Mouse (Mus musculus) large intestine, adult 2 months (tissue): ENCODE measurements around the gene Slc39a13. TPM values are rescaled to one million over a fixed set of nuclear protein-coding genes. Genes with fewer than 3 reads are reported as not detected.
"Not testable (repeated sequence)": the region's sequence is repeated elsewhere in the genome, so short reads cannot be mapped to it uniquely, and the experiment has no call there.

Experiments
- DNase-seq: peaks from one replicate; pipeline ENCODE4 v3.0.0-alpha.2; 2012; ENCODE audit warnings: low read depth, low spot score
- WGBS: fragments of 180-500 bp; shearing (Covaris S2); methylation state at CpG from one replicate; pipeline ENCODE4 v1.1.7; 2018; 5-methylcytosine and 5-hydroxymethylcytosine counted together
- polyA plus RNA-seq: library from polyadenylated mRNA; depleted of rRNA; stranded (reverse); fragments of >200 nt; gene quantifications from 2 replicates; pipeline ENCODE4 v1.2.3, GENCODE M21; 2012; rRNA removed

The Slc39a13 gene
- polyA plus RNA-seq, result 21.4 and 22.7 TPM in 2 replicates

- peak; percentile 73 for DNase-seq
- under 1% methylated on average over 63 of the region's 69 CpGs for WGBS
Observed at GRCm38 (mm10) chr2:91070076-91070800, at the start of gene Slc39a13. Gene Slc39a13, minus strand, starts transcription at chr2:91070417.

- DNase-seq, result no peak
- WGBS, result 82% methylated on average over 6 of the region's 6 CpGs
Observed at GRCm38 (mm10) chr2:91119551-91119950, 49.3 kb upstream of the Slc39a13 start.

DNA sequence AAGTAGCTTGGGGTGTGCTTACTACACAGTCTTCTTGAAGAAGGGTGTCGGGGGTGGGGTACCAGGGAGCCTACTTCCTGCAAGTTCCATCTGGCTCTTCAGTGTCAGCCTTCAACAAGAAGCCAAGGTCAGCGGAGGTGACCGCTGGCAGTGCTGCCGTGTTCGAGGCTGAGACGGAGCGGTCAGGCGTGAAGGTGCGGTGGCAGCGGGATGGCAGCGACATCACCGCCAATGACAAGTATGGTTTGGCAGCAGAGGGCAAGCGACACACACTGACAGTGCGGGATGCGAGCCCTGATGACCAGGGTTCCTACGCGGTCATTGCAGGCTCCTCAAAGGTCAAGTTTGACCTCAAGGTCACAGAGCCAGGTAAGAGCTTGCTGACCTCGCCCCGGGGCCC lies 48.8 kb upstream of the Slc39a13 start:
- 90% methylated on average over 19 of the region's 19 CpGs for WGBS
- no peak for DNase-seq

GRCm38 (mm10) chr2:91118647-91119046 lies 48.4 kb upstream of the Slc39a13 start:
- DNase-seq, result no peak
- WGBS, result 74% methylated on average over 1 of the region's 1 CpGs

DNA sequence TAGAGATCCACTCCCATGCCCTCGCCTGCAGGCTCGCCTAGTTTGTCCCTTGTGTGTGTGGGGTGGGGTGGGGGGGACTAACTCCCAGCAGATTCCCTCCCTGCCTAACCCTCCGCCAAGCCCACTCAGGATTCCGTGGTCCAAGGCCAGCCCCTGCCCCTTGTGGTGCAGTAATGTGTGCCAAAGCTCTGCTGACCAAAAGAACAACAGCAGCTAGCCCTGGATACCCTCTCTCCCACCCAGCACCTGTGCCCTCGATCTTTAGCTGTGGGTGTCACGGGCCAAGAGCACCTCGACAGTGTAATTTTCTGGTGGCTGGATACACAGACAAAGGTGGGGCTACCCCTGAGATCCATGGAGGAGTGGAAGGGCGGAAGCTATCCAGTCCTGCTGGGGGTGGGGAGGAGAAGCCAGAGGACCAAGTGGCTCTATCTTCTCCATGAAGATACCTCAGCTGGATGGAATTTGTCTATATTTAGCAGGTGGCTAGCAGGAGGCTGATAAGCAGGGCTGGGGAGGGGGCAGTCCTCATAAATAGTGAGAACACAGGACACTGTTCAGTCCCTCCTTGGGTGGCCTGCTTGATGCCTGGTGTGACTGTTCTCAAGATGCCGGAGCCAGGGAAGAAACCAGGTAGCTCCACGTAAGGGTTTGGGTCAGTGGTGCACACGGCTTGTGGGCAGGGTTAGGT lies 47.5 kb upstream of the Slc39a13 start, which contains the start of gene Mybpc3:
Mybpc3 (plus strand) TSS at position 560 of the 691 bp plus-strand sequence.
- WGBS, result 68% methylated on average over 11 of the region's 11 CpGs
- no peak for DNase-seq

GRCm38 (mm10) chr2:91116842-91117241 lies 46.6 kb upstream of the Slc39a13 start:
- no peak for DNase-seq
- WGBS, result 83% methylated on average over 5 of the region's 5 CpGs

DNA sequence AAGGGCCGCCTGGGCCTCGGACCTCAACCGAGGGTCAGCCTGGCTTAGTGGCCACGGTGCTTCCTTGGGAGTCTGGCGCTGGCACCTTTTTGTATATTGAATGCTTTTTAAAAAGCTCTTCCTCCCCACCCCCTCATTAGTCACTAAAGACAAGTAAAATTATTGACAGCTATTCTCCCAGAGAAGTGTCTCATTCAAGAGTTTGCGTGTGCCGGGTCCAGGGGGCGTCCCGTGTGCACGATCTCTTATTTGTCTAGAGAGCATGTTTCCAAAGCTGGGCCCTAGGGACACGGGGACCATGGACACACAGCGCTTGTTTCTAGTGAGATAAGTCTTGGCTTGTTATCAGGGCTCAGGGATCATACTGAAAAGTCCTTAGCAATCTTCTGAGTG lies 45.4 kb upstream of the Slc39a13 start:
- WGBS, result 46% methylated on average over 12 of the region's 12 CpGs
- no peak for DNase-seq

GRCm38 (mm10) chr2:91114781-91115577 lies 44.8 kb upstream of the Slc39a13 start:
- 14% methylated on average over 42 of the region's 42 CpGs for WGBS
- DNase-seq, result peak; percentile 83

DNA sequence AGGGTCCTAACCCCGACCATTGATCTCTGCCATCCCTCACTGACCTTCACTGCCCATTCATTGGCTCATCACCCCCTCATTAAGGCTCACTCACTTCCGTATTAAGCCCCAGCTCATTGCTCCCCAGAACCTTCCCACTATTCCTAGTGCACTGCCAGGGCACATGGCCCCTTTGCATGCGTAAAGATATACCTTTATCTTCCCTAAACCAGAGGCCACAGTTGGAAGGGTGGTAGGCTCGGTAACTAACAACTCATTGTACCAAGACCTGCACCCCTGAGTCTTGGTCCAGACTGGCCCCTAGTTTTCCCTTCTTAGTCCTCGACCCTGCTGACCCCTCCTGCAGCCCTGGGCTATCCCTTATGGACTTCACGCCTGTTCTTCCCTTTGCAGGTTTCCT lies 43.6 kb upstream of the Slc39a13 start:
- WGBS, result 81% methylated on average over 6 of the region's 6 CpGs
- DNase-seq, result no peak

DNA sequence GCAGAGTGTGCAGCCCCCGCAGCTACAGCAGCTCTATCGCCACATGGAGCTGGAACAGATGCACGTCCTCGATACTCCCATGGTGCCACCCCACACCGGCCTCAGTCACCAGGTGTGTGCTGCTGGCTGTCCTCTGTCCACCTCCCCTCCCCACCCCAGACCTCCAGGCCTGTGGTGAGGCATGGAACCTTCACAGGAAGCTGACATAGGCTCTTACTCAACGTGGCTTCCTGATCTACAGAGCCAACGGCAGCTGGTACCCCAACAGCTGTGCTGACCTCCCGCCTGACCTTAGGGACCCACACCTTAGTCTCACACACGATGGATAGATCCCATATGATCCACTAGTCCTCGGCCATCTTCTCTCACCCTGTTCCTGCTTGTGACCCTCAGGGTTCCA lies 43.1 kb upstream of the Slc39a13 start:
- DNase-seq, result no peak
- WGBS, result 76% methylated on average over 10 of the region's 10 CpGs

- DNase-seq, result no peak
- WGBS, result 29% methylated on average over 4 of the region's 4 CpGs
Observed at GRCm38 (mm10) chr2:91112491-91112890, 42.3 kb upstream of the Slc39a13 start.

GRCm38 (mm10) chr2:91111832-91112231 lies 41.6 kb upstream of the Slc39a13 start:
- not testable (repeated sequence) for DNase-seq
- WGBS, result 84% methylated on average over 3 of the region's 3 CpGs

- 81% methylated on average over 6 of the region's 6 CpGs for WGBS
- DNase-seq, result no peak
Observed at GRCm38 (mm10) chr2:91110429-91110828, 40.2 kb upstream of the Slc39a13 start.

- WGBS, result 59% methylated on average over 5 of the region's 5 CpGs
- no peak for DNase-seq
Observed at GRCm38 (mm10) chr2:91109807-91110385, 39.7 kb upstream of the Slc39a13 start.

GRCm38 (mm10) chr2:91109241-91109640 lies 39.0 kb upstream of the Slc39a13 start:
- no peak for DNase-seq
- WGBS, result 60% methylated on average over 5 of the region's 5 CpGs

- no peak for DNase-seq
- WGBS, result 87% methylated on average over 3 of the region's 3 CpGs
Observed at GRCm38 (mm10) chr2:91108156-91108555, 37.9 kb upstream of the Slc39a13 start.

GRCm38 (mm10) chr2:91101124-91101740 lies 31.0 kb upstream of the Slc39a13 start:
- DNase-seq, result peak; percentile 60
- 4% methylated on average over 7 of the region's 7 CpGs for WGBS

GRCm38 (mm10) chr2:91098156-91098555 lies 27.9 kb upstream of the Slc39a13 start:
- 73% methylated on average over 2 of the region's 2 CpGs for whole genome bisulfite sequencing
- no peak for DNase-seq

DNA sequence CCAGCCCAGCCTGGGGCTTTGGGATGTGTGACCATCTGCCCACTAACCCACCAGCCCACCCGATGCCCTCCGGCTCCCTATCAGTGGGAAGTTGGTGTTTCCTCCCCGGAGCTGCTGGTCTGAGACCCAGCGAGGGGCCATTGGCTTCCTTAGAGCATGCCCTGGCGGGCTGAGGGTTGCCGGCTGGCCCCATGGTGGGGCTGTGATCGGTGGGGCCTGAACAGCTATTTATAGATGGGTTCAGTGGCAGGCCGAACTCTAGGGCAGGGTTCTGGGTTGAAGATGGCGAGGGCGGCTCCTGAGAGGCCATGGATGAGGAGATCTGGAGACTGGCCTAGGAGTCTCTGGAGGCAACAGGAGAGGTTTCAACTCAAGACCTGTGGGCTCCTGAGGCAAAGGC lies 26.8 kb upstream of the Slc39a13 start:
- 78% methylated on average over 10 of the region's 10 CpGs for WGBS
- DNase-seq, result no peak
